Mouse (Mus musculus): Measurements from ENCODE around the gene Pank4.

Pank4 gene

GRCm38 (mm10) chr4:154967173-154967572 is 3.2 kb downstream of the Pank4 start:
- peak; percentile 45 for DNase-seq (ENCODE audit: low read depth)

GRCm38 (mm10) chr4:154972546-154972945 is 8.6 kb downstream of the Pank4 start:
- no peak for DNase-seq (ENCODE audit: low read depth)

GRCm38 (mm10) chr4:154974163-154974611 is 10.3 kb downstream of the Pank4 start:
- no peak for DNase-seq (ENCODE audit: low read depth)

- DNase-seq (ENCODE audit: low read depth): peak; percentile 16
Observed at GRCm38 (mm10) chr4:154980110-154980509, 16.2 kb downstream of the Pank4 start.

GRCm38 (mm10) chr4:154981076-154981475 is 17.2 kb downstream of the Pank4 start:
- no peak for DNase-seq (ENCODE audit: low read depth)

GRCm38 (mm10) chr4:154981530-154981929 is 17.6 kb downstream of the Pank4 start:
- peak; percentile 56 for DNase-seq (ENCODE audit: low read depth)

- peak; percentile 4 for DNase-seq (ENCODE audit: low read depth)
Observed at GRCm38 (mm10) chr4:154982247-154983120, 18.6 kb downstream of the Pank4 start.

GRCm38 (mm10) chr4:154983767-154984166 is 19.8 kb downstream of the Pank4 start:
- no peak for DNase-seq (ENCODE audit: low read depth)

- no peak for DNase-seq (ENCODE audit: low read depth)
Observed at GRCm38 (mm10) chr4:154985151-154985777, 21.3 kb downstream of the Pank4 start.

GRCm38 (mm10) chr4:154986096-154986495 is 22.2 kb downstream of the Pank4 start:
- peak; percentile 78 for DNase-seq (ENCODE audit: low read depth)

GRCm38 (mm10) chr4:154986750-154987149 is 22.8 kb downstream of the Pank4 start:
- no peak for DNase-seq (ENCODE audit: low read depth)

GRCm38 (mm10) chr4:154994876-154995275 is 31.0 kb downstream of the Pank4 start:
- no peak for DNase-seq (ENCODE audit: low read depth)

- no peak for DNase-seq (ENCODE audit: low read depth)
Observed at GRCm38 (mm10) chr4:154996572-154997154, 32.7 kb downstream of the Pank4 start.

- DNase-seq (ENCODE audit: low read depth): no peak
Observed at GRCm38 (mm10) chr4:154999379-154999778, 35.5 kb downstream of the Pank4 start.

GRCm38 (mm10) chr4:155005278-155005677 is 41.4 kb downstream of the Pank4 start:
- no peak for DNase-seq (ENCODE audit: low read depth)

GRCm38 (mm10) chr4:155006296-155006695 is 42.4 kb downstream of the Pank4 start:
- no peak for DNase-seq (ENCODE audit: low read depth)

GRCm38 (mm10) chr4:155007641-155008040 is 43.7 kb downstream of the Pank4 start:
- DNase-seq (ENCODE audit: low read depth): no peak

GRCm38 (mm10) chr4:155008075-155008474 is 44.2 kb downstream of the Pank4 start:
- no peak for DNase-seq (ENCODE audit: low read depth)

GRCm38 (mm10) chr4:155009216-155009615 is 45.3 kb downstream of the Pank4 start:
- DNase-seq (ENCODE audit: low read depth): no peak

- peak; percentile 6 for DNase-seq (ENCODE audit: low read depth)
Observed at GRCm38 (mm10) chr4:155010870-155011269, 46.9 kb downstream of the Pank4 start.

GRCm38 (mm10) chr4:155011312-155012025 is 47.5 kb downstream of the Pank4 start:
- DNase-seq (ENCODE audit: low read depth): no peak

GRCm38 (mm10) chr4:155012115-155012514 is 48.2 kb downstream of the Pank4 start:
- no peak for DNase-seq (ENCODE audit: low read depth)
